Mouse (Mus musculus) MEL (cell line): ENCODE results near the gene Fcgr1. TPM values are rescaled to one million over a fixed set of nuclear protein-coding genes. Genes with fewer than 3 reads are reported as not detected.

Experiments used
- DNase-seq: peaks from one replicate; pipeline ENCODE4 v3.0.0; 2011; ENCODE audit warnings: low read depth, low spot score
- H3K27ac ChIP-seq: 2 replicates; pipeline ENCODE4 v1.5.1; 2012; ENCODE audit warnings: low read depth, mild to moderate bottlenecking, control low read depth, low read length, moderate library complexity; ENCODE audit not compliant: control insufficient read depth
- H3K27me3 ChIP-seq, 2 experiments: fragments of 150-350 bp in 1 of 2; sonication (generic) in 1 of 2; 2 replicates each; pipeline ENCODE4 v1.6.1; 2012; ENCODE audit warnings: low read length in 2 of 2, mild to moderate bottlenecking in 2 of 2, improper control_type of control experiment in 1 of 2, moderate library complexity in 1 of 2; ENCODE audit not compliant: insufficient read depth in 2 of 2, control insufficient read depth in 1 of 2
- H3K36me3 ChIP-seq, 2 experiments: 2 replicates each; pipeline ENCODE4 v1.6.1; 2012 to 2014; ENCODE audit warnings: low read length in 2 of 2, improper control_type of control experiment in 1 of 2, inconsistent platforms in 1 of 2, mild to moderate bottlenecking in 1 of 2; ENCODE audit not compliant: insufficient read depth in 2 of 2, control insufficient read depth in 1 of 2
- H3K4me1 ChIP-seq, 2 experiments: fragments of 150-350 bp in 1 of 2; sonication (generic) in 1 of 2; 2 replicates each; pipeline ENCODE4 v1.6.1; 2012; ENCODE audit warnings: low read length in 2 of 2, improper control_type of control experiment in 1 of 2, mild to moderate bottlenecking in 1 of 2; ENCODE audit not compliant: insufficient read depth in 2 of 2, control insufficient read depth in 1 of 2
- H3K4me3 ChIP-seq, 2 experiments: fragments of 150-350 bp in 1 of 2; sonication (generic) in 1 of 2; 2 replicates each; pipeline ENCODE4 v1.5.1; 2012; ENCODE audit warnings: low read depth in 2 of 2, low read length in 2 of 2, mild to moderate bottlenecking in 2 of 2, moderate library complexity in 2 of 2, control low read depth in 1 of 2, improper control_type of control experiment in 1 of 2; ENCODE audit not compliant: control insufficient read depth in 1 of 2, insufficient read depth in 1 of 2
- H3K79me2 ChIP-seq: 2 replicates; pipeline ENCODE4 v1.6.1; 2012; ENCODE audit warnings: mild to moderate bottlenecking, low read length, moderate library complexity; ENCODE audit not compliant: control insufficient read depth, poor library complexity, insufficient read depth
- H3K9ac ChIP-seq: 2 replicates; pipeline ENCODE4 v1.6.1; 2012; ENCODE audit warnings: low read depth, mild to moderate bottlenecking, control low read depth, low read length, moderate library complexity; ENCODE audit not compliant: control insufficient read depth, poor library complexity, severe bottlenecking
- H3K9me3 ChIP-seq: fragments of 150-350 bp; sonication (generic); replicated peaks from 2 replicates; pipeline ENCODE4 v1.6.1; 2012; ENCODE audit warnings: mild to moderate bottlenecking, low read length, improper control_type of control experiment, moderate library complexity; ENCODE audit not compliant: insufficient read depth
- BHLHE40 ChIP-seq: IDR thresholded peaks from 2 replicates; pipeline ENCODE4 v1.6.1; 2012; ENCODE audit warnings: low read depth, mild to moderate bottlenecking, inconsistent platforms, low read length, improper control_type of control experiment, borderline replicate concordance
- CHD2 ChIP-seq: IDR thresholded peaks from 2 replicates; pipeline ENCODE4 v1.6.1; 2011; ENCODE audit warnings: low read length, improper control_type of control experiment
- ELF1 ChIP-seq: IDR thresholded peaks from 2 replicates; pipeline ENCODE4 v1.6.1; 2014; ENCODE audit warnings: low read depth, mild to moderate bottlenecking, inconsistent platforms, low read length, improper control_type of control experiment, moderate library complexity
- EP300 ChIP-seq, 2 experiments: IDR thresholded peaks; 2 replicates each; pipeline ENCODE4 v1.6.1; 2011; ENCODE audit warnings: improper control_type of control experiment in 2 of 2, low read length in 2 of 2, low read depth in 1 of 2, mild to moderate bottlenecking in 1 of 2
- HCFC1 ChIP-seq: IDR thresholded peaks from 2 replicates; pipeline ENCODE4 v1.6.1; 2012; ENCODE audit warnings: low read depth, mild to moderate bottlenecking, inconsistent platforms, low read length, improper control_type of control experiment, moderate library complexity
- JUND ChIP-seq: IDR thresholded peaks from 2 replicates; pipeline ENCODE4 v1.6.1; 2011; ENCODE audit warnings: low read depth, mild to moderate bottlenecking, improper control_type of control experiment, low read length
- MAX ChIP-seq: IDR thresholded peaks from 2 replicates; pipeline ENCODE4 v1.6.1; 2011; ENCODE audit warnings: low read length, improper control_type of control experiment
- MEF2A ChIP-seq: IDR thresholded peaks from 2 replicates; pipeline ENCODE4 v1.6.1; 2014; ENCODE audit warnings: low read depth, mild to moderate bottlenecking, inconsistent platforms, low read length, improper control_type of control experiment; ENCODE audit not compliant: poor library complexity, insufficient replicate concordance, severe bottlenecking; ENCODE audit errors: extremely low read depth
- MYB ChIP-seq: IDR thresholded peaks from 2 replicates; pipeline ENCODE4 v1.6.1; 2011; ENCODE audit warnings: mild to moderate bottlenecking, low read depth, low read length, improper control_type of control experiment
- NRF1 ChIP-seq: IDR thresholded peaks from 2 replicates; pipeline ENCODE4 v1.6.1; 2014; ENCODE audit warnings: low read depth, mild to moderate bottlenecking, inconsistent platforms, low read length, improper control_type of control experiment, moderate library complexity; ENCODE audit not compliant: poor library complexity, insufficient read depth, severe bottlenecking
- POLR2A ChIP-seq, 2 experiments: IDR thresholded peaks; 2 replicates each; pipeline ENCODE4 v1.6.1; 2011 to 2012; ENCODE audit warnings: low read length in 2 of 2, mild to moderate bottlenecking in 2 of 2, control low read depth in 1 of 2, improper control_type of control experiment in 1 of 2, low read depth in 1 of 2, moderate library complexity in 1 of 2; ENCODE audit not compliant: control insufficient read depth in 1 of 2, insufficient read depth in 1 of 2, poor library complexity in 1 of 2
- POLR2AphosphoS5 ChIP-seq: IDR thresholded peaks from 2 replicates; pipeline ENCODE4 v1.6.1; 2012; ENCODE audit warnings: low read depth, borderline replicate concordance, mild to moderate bottlenecking, inconsistent platforms, low read length, moderate library complexity, mixed read lengths
- SIN3A ChIP-seq: IDR thresholded peaks from 2 replicates; pipeline ENCODE4 v1.6.1; 2012; ENCODE audit warnings: low read length, improper control_type of control experiment, inconsistent platforms
- SMC3 ChIP-seq: IDR thresholded peaks from 2 replicates; pipeline ENCODE4 v1.6.1; 2011; ENCODE audit warnings: low read depth, low read length, improper control_type of control experiment
- USF1 ChIP-seq: IDR thresholded peaks from 2 replicates; pipeline ENCODE4 v1.6.1; 2014; ENCODE audit warnings: low read depth, mild to moderate bottlenecking, inconsistent platforms, low read length, improper control_type of control experiment, moderate library complexity
- USF2 ChIP-seq, 2 experiments: IDR thresholded peaks; 2 replicates each; pipeline ENCODE4 v1.6.1; 2011 to 2012; ENCODE audit warnings: improper control_type of control experiment in 2 of 2, low read length in 2 of 2, borderline replicate concordance in 1 of 2, inconsistent platforms in 1 of 2, low read depth in 1 of 2, mild to moderate bottlenecking in 1 of 2; ENCODE audit not compliant: insufficient read depth in 1 of 2
- ZC3H11A ChIP-seq: IDR thresholded peaks from 2 replicates; pipeline ENCODE4 v1.6.1; 2012; ENCODE audit warnings: low read depth, mild to moderate bottlenecking, inconsistent platforms, low read length, improper control_type of control experiment
- ZMIZ1 ChIP-seq: IDR thresholded peaks from 2 replicates; pipeline ENCODE4 v1.6.1; 2012; ENCODE audit warnings: low read depth, mild to moderate bottlenecking, inconsistent platforms, low read length, improper control_type of control experiment, moderate library complexity
- ZNF384 ChIP-seq: IDR thresholded peaks from 2 replicates; pipeline ENCODE4 v1.6.1; 2012; ENCODE audit warnings: low read depth, mild to moderate bottlenecking, inconsistent platforms, low read length, improper control_type of control experiment
- polyA plus RNA-seq, 2 experiments: library from polyadenylated mRNA; stranded (reverse) in 1 of 2; unstranded in 1 of 2; fragments of >175 nt in 1 of 2; fragments of >200 nt in 1 of 2; gene quantifications; 2 replicates each; pipeline versions ENCODE4 v1.2.1 to v1.2.4; 2012; ENCODE audit warnings: low replicate concordance in 2 of 2, low read depth in 1 of 2; ENCODE audit not compliant: insufficient read length in 2 of 2, insufficient read depth in 1 of 2, missing spikeins in 1 of 2
- total RNA-seq: library from RNA; depleted of rRNA; stranded (reverse); fragments of 300-350 nt; gene quantifications from 2 replicates; pipeline ENCODE4 v1.2.3, GENCODE M21; 2012

Gene Fcgr1
- total and polyA plus RNA-seq, 3 experiments = 2.8 to 4.7 TPM; not detected in 1

DNA sequence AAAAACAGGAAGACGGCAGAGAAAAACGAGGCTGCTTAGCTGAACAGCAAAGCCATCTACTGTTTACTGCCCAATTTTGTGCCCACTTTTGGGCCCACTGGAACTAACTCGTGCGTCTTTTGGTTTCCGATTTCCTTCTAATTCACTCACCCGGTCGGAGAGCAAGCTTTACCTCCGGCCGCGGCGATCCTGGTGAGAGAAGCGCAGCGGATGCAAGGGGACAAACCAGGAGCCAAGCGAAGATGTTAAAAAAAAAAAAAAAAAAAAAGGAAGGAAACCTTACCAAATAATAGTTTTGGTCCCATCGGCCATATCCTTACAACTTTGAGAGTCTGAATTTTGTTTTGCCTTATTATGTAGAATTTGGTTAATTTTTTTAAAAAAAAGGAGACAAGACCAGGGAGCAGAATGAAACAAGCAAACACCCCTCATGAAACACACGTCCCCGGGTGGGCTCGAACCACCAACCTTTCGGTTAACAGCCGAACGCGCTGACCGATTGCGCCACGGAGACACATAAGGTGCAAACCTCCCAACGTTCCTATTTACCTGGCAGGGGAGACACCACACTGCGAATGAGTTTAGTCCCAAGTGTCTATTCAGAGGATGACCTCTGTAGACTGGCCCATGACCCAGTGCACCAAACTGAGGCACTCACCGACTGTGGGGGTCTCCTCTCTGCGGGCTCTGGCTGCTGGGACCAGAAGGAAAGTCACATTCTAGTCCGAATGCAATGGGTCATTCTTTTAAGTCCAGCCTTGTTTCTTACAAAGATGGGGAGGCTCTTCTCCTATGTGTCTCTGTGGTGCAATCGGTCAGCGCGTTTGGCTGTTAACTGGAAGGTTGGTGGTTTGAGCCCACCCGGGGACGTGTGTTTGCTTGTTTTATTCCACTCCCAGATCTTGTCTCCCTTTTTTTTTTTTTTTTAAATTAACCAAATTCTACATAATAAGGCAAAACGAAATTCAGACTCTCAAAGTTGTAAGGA is 40.7 kb upstream of the Fcgr1 start:
- peak; percentile 94 for DNase-seq
- H3K9me3 ChIP-seq = no peaks in the 10 kb centered on the region
- peaks cover 9 to 32% of the 10 kb centered on the region in 2 experiments for H3K4me1 ChIP-seq
- H3K27ac ChIP-seq = peak overlapping the region; percentile 65
- no peak for TF ChIP-seq POLR2AphosphoS5
- TF ChIP-seq MYB = no peak
- TF ChIP-seq ZNF384 = no peak
- no peak for TF ChIP-seq HCFC1
- TF ChIP-seq SMC3 = no peak
- TF ChIP-seq USF1 = no peak
- no peak for TF ChIP-seq NRF1
- no peak for TF ChIP-seq MAX
- TF ChIP-seq SIN3A = no peak
- TF ChIP-seq ZMIZ1 = no peak
- TF ChIP-seq ZC3H11A = no peak
- TF ChIP-seq POLR2A (IDR thresholded peaks at IDR 0.05; ENCODE audit: control insufficient read depth in 1 of 2, insufficient read depth in 1 of 2, low read depth in 1 of 2, low read length in 2 of 2, poor library complexity in 1 of 2) = no peak
- TF ChIP-seq EP300 (IDR thresholded peaks at IDR 0.05; ENCODE audit: low read depth in 1 of 2, low read length in 2 of 2) = no peak
- TF ChIP-seq JUND = no peak
- TF ChIP-seq CHD2 = no peak
- no peak for TF ChIP-seq BHLHE40
- no peak for TF ChIP-seq MEF2A
- TF ChIP-seq USF2 (IDR thresholded peaks at IDR 0.05; ENCODE audit: borderline replicate concordance in 1 of 2, insufficient read depth in 1 of 2, low read depth in 1 of 2, low read length in 2 of 2) = no peak
- no peak for TF ChIP-seq ELF1
- H3K27me3 ChIP-seq = no peaks in the 10 kb centered on the region
- peak overlapping the region; percentile 77 for H3K9ac ChIP-seq
- peak overlapping the region; percentile 70 to 86 for H3K4me3 ChIP-seq
- no peaks in the 10 kb centered on the region; the same call in 1 of the 2 replicates for H3K79me2 ChIP-seq
- peaks cover 0 to 31% of the 10 kb centered on the region in 2 experiments; a peak in 2 of 4 replicates for H3K36me3 ChIP-seq
